Mouse (Mus musculus) brain, adult 2 months (tissue): Measurements from ENCODE around the gene Gm10272.
"Not testable (repeated sequence)": the region's sequence is repeated elsewhere in the genome, so short reads cannot be mapped to it uniquely, and the experiment has no call there.

Source experiments
- DNase-seq: peaks from one replicate; pipeline ENCODE4 v3.0.0; 2011; ENCODE audit warnings: low read depth, low spot score

Gm10272 gene

GRCm38 (mm10) chr10:77706326-77706725, at the start of gene Gm10272:
Gm10272 (plus strand) TSS chr10:77706626.
- DNase-seq = no peak

- no peak for DNase-seq
Measured at GRCm38 (mm10) chr10:77658286-77658994, 48.0 kb upstream of the Gm10272 start.

- no peak for DNase-seq
Measured at GRCm38 (mm10) chr10:77663949-77664665, 42.3 kb upstream of the Gm10272 start.

GRCm38 (mm10) chr10:77666342-77666741, 40.1 kb upstream of the Gm10272 start:
- no peak for DNase-seq

GRCm38 (mm10) chr10:77667402-77667801, 39.0 kb upstream of the Gm10272 start:
- peak; percentile 58 for DNase-seq

- DNase-seq = no peak
Measured at GRCm38 (mm10) chr10:77670710-77671109, 35.7 kb upstream of the Gm10272 start.

- no peak for DNase-seq
Measured at GRCm38 (mm10) chr10:77671519-77671918, 34.9 kb upstream of the Gm10272 start.

GRCm38 (mm10) chr10:77673765-77674164, 32.7 kb upstream of the Gm10272 start:
- no peak for DNase-seq

- DNase-seq = peak; percentile 24
Measured at GRCm38 (mm10) chr10:77677562-77677961, 28.9 kb upstream of the Gm10272 start.

- peak; percentile 55 for DNase-seq
Measured at GRCm38 (mm10) chr10:77682994-77683393, 23.4 kb upstream of the Gm10272 start.

- DNase-seq = no peak
Measured at GRCm38 (mm10) chr10:77684181-77684580, 22.2 kb upstream of the Gm10272 start.

- peak; percentile 15 for DNase-seq
Measured at GRCm38 (mm10) chr10:77685895-77686664, 20.3 kb upstream of the Gm10272 start, which contains the start of gene Tspear. Tspear (plus strand) TSS chr10:77686569.

- DNase-seq = no peak
Measured at GRCm38 (mm10) chr10:77687021-77687420, 19.4 kb upstream of the Gm10272 start.

GRCm38 (mm10) chr10:77690356-77690807, 16.0 kb upstream of the Gm10272 start, which contains the start of gene Gm19402:
Gm19402 (minus strand) TSS chr10:77690757.
- DNase-seq = not testable (repeated sequence)

GRCm38 (mm10) chr10:77697133-77697532, 9.3 kb upstream of the Gm10272 start, which contains the start of gene Gm9508:
Gm9508 (minus strand) TSS chr10:77697233.
- DNase-seq = no peak

- peak; percentile 24 for DNase-seq
Measured at GRCm38 (mm10) chr10:77709831-77710230, 3.4 kb downstream of the Gm10272 start.

GRCm38 (mm10) chr10:77711157-77711556, 4.7 kb downstream of the Gm10272 start, which contains the start of gene Gm10024:
Gm10024 (plus strand) TSS chr10:77711457.
- DNase-seq = not testable (repeated sequence)

GRCm38 (mm10) chr10:77713734-77714133, 7.3 kb downstream of the Gm10272 start:
- DNase-seq = no peak

- DNase-seq = no peak
Measured at GRCm38 (mm10) chr10:77715507-77715906, 9.1 kb downstream of the Gm10272 start, which contains the start of gene Gm10142. Gm10142 (plus strand) TSS chr10:77715807.

- not testable (repeated sequence) for DNase-seq
Measured at GRCm38 (mm10) chr10:77720299-77720698, 13.9 kb downstream of the Gm10272 start, which contains the start of gene Krtap12-1. Krtap12-1 (plus strand) TSS chr10:77720599.

GRCm38 (mm10) chr10:77724855-77725254, 18.4 kb downstream of the Gm10272 start:
- no peak for DNase-seq
